Mouse (Mus musculus): ENCODE results near the gene Gm15080.
"Not testable (repeated sequence)": the region's sequence is repeated elsewhere in the genome, so short reads cannot be mapped to it uniquely, and the experiment has no call there.

Gm15080 gene

GRCm38 (mm10) chrX:147992693-147993092, at the start of gene Gm15080:
TSS of gene Gm15080 (plus strand) at chrX:147992993.
- DNase-seq (ENCODE audit: low spot score in 2 of 2) = not testable (repeated sequence)
